Mouse (Mus musculus) cerebellum, adult 2 months (tissue): ENCODE measurements around the gene Gm14226.

Experiments used
- CTCF ChIP-seq: fragments of 200-500 bp; IDR thresholded peaks from 2 replicates; pipeline ENCODE4 v1.5.1; 2011; ENCODE audit warnings: low read depth, mild to moderate bottlenecking, control low read depth, low read length, moderate library complexity, borderline replicate concordance; ENCODE audit not compliant: insufficient read depth
- POLR2A ChIP-seq: fragments of 200-500 bp; IDR thresholded peaks from 2 replicates; pipeline ENCODE4 v1.6.1; 2011; ENCODE audit warnings: low read length, control low read depth, borderline replicate concordance; ENCODE audit not compliant: insufficient read depth

DNA sequence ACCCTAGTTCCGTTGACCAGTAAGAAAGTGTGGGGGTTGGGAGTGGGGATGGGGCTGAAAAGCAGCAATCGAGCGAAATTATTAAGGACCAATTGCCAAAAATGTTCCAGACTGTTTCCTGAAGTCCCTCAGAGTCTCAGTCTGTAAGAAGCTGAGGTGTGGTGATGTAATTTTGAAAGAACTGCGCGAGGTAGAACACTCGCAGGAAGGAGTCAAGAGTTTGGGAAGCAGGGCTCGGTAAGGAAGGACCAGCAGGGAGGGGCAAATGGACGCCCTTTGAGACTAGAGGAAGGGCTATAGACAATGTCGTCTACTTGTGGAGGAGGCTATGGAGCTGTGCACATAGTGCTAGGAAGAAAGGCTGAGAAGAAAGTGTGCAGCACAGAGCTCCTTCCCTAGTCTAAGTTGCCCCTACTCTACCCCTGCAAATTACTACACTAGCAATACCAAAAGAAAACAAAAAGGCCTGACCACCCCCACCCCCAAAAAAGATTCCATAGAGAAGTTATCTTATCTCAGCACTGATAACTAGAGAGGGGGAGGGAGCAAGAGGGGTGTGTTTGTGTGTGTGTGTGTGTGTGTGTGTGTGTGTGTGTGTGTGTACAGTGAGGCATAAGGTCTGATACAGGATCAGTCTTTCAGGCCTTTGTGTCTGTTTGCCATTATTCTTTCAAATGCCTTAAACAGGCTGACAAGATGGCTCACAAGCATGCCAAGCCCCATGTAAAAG lies 33.7 kb downstream of the Gm14226 start:
- no peak for TF ChIP-seq POLR2A
- no peak for TF ChIP-seq CTCF
